Mouse (Mus musculus) urinary bladder, adult 18-20 months (tissue): ENCODE measurements around the gene Tnc.
"Not testable (repeated sequence)": the region's sequence is repeated elsewhere in the genome, so short reads cannot be mapped to it uniquely, and the experiment has no call there.

Source experiments
- DNase-seq, 2 experiments: peaks; one replicate each; pipeline ENCODE4 v3.0.0; 2022; ENCODE audit warnings: low spot score in 2 of 2, mixed read lengths in 2 of 2

Gene Tnc

DNA sequence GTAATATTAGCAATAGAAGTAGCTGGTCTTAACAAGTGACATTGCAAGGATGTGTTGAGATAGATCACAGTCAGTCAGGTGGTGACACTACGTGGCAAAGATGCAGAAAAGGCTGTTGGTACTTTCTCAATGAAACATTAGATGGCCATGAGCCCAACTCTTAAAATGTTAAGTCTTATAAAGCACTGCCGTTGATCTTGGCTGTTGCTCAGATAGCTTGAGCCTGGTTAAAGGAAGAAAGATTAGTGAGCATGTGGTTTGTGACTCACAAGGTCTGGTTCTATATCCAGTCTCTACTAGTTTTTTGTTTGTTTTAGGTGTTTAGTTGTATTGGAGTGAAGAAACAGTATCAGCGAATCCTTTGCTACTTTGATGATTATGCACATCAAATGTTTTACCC lies 76.9 kb downstream of the Tnc start:
- no peak for DNase-seq

DNA sequence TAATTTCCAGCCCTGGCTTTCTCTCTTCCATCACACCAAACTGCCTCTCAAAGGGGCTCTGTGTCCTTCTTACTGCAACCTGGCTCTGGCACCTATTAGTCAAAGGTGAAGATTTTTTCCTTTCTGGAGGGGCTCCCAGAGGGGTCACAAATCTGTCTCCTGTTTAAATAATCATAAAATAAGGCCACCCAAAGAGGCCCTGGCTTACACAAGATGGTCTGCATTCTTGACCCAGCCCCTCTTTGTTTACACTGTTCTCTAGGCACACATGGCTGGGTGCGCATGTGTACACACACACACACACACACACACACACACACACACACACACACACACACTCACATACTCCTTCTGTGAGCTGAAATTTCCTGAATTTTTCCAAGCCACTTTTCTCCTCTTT lies 83.4 kb downstream of the Tnc start:
- DNase-seq: no peak

DNA sequence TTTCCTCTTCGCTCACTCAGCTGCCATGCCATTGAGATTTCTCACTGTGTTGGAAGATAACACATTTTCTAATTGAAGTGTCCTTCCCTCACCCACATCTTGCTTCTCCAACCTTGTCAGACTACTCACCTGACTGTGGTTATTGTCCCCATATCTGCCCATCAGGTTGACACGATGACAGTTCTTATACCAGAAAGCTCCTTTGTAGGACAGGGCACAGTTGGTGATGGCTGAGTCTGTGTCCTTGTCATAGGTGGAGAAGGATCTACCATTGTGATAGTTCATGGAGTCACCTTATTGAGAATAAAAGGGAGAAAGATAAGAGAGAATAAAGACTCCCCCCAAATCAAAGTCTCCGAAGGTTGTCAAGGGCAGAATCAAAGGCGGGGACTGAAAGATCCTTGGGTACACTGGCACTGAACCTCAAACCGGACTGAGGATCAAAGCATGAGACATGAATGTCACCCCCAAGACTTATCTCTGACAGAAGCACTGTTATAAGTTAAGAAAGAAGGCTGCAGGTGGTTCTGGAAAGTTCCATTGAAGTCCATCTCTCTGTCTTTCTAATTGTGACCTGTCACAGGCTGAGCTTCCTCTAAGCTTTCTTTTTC lies 84.9 kb downstream of the Tnc start:
- DNase-seq: no peak

DNA sequence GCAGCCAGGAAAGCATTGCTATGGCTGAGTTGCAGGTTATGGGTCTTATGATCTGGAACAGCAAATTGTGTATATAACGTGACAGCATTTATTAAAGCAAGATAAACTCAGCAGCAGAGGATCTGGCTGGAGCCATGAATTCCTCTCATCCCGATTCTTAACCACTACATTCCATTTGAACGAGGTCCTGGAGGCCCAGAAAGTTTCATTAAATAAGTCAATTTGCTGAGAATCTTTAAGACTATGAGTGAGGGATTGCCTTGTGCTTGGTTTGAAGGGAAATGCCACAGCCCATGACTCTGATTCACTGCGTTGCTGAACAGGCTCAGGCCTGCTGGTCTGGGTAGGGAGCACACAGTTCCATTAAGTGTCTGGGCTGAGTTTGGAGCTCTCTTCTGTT lies 88.2 kb downstream of the Tnc start:
- DNase-seq: peak in 1 of 2 experiments; percentile 5

DNA sequence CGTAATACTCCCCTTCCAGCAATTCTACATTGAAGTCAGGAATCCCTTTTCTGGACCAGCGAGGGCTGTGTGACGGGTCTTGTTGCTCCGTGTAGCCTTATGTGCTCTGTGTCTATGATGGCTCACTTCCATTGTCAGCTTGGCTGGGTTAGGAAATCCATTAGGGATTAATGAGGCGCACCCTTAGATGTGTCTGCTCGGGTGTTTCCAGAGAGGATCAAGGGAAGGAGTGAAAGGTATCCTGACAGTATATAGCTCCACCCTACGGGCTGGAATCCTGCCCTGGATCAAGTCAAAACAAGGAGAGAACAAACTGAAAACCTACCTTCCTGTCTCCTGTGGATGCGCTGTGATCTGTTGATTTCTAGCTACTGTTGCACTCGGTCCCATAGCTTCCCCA lies 96.8 kb downstream of the Tnc start:
- no peak for DNase-seq

DNA sequence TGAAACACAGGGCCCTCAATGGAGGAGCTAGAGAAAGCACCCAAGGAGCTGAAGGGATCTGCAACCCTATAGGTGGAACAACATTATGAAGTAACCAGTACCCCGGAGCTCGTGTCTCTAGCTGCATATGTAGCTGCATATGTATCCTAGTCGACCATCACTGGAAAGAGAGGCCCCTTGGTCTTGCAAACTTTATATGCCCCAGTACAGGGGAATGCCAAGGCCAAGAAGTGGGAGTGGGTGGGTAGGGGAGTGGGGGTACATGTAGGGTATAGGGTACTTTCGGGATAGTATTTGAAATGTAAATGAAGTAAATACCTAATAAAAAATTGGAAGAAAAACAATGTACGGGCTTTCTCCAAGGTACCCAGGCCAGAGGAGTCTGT lies 98.1 kb downstream of the Tnc start:
- DNase-seq: not testable (repeated sequence)

DNA sequence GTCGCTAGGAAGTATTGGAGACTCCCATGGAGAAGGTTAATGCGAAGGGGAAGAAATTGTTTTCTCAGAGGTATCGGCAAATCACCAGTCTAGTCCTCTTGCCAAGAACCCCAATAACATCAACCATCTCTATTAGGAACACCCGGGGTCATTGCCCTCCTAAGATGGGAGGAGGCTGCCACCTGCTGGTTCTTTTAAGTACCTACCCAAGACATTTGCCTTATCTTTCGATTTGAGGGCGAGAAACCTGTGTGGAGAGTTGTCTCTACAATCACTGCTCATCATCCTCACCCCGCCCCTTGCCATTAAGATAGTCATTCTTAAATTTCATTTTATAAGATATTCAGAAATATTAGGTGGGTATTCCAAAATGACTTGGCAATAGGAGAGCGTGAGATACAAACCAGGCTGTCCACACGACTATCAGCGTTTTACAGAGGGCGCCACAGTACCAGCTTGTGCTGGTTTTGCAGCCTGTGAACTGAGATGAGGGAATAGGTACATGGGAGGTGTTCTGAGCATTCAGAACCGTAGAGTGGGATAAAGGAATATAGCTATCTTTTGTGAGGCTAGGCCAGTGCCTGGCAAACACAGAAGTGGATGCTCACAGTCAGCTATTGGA lies 98.6 kb downstream of the Tnc start:
- peak; percentile 34 to 42 for DNase-seq

DNA sequence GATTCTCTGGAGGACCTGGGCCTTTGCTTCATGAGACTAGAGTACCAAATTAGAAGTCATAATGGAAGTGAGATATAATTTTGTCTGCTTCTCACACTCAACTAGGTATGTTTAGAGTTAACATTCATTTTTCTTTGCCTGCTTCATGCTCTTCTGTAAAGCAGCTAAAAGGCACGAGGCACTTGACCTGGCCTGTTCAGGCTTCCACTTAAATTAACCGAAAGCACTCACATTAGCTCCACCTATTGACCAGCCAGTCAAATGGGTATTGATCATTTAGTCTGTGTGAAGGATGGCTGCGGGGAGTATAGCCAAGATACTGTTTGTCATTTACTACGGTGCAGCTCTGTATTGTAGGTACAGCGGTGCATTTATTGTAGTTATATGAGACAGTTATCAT lies 103.0 kb downstream of the Tnc start:
- DNase-seq: no peak

DNA sequence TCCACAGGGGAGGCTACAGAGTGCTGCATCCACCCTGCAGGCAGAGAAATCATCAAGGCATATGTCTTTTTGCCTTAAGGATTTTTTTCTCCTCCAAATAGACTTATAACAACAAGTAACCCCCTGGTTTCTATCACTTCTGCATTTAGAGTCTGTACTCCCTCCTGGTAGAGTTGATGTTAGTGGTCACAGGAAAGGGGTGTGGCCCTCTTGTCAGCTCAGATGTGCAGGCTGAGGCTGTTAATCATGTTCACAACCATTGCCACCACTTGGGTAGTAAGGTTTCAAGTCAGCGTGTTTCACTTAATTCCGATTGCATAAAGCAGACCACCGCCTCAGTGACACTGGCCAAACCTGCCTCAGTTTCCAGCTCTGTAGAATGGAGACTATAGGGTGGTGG lies 103.9 kb downstream of the Tnc start:
- no peak for DNase-seq

DNA sequence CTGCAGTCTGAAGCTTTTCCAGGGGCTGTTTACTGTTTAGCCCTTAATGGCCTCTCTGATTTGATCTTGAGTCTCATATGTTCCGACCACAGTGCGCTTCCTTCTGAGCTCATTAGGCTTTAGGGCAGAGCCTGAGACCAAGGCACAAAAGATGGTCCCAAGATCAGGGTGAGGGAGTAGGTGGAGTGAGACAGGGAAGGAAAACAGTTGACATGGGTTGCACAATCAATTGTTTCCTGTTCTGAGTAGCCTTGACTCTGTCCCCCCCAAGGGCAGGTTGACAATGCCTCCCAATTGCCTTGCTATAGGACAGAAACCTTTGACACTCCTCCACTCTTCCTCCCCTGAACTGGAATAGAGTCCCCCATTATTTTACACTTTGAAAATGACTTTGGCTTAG lies 105.4 kb downstream of the Tnc start:
- no peak for DNase-seq

DNA sequence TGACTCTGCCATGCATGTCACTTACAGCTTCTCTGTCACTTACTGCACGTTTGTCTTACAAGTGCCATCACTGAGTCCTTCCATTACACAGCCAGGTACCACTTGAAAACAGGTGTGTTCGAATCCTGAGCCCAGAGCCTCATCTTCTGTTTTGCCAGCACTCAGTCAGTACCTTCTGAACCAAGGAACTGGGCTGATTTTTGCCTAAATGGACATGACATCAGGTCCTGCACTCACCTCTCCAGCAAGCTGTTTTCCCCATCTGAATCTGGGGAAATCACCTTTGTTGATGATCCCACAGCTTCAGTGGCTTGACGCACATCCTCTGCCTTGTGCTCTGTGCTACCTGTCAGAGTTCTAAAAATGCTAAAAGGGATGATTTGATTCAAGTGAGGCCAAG lies 107.4 kb downstream of the Tnc start:
- DNase-seq: no peak

DNA sequence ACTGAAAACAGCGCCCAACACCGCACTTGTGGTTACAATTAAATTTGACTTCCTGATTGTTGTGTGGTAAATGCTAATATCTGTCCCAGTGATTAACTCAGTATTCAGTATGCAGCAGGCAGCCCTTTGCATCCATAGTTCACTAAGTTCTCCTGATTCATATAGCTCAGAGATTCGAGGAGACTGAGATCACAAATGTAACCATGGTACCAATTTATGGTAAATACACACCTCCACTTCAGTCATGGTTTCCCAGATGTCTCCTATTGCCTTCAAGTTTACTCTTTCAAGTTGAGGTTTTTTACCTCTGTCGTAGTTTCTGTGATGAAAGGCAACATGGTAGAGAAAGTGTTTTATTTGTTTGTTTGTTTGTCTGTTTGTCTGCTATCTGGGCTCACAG lies 110.9 kb downstream of the Tnc start:
- DNase-seq: no peak

DNA sequence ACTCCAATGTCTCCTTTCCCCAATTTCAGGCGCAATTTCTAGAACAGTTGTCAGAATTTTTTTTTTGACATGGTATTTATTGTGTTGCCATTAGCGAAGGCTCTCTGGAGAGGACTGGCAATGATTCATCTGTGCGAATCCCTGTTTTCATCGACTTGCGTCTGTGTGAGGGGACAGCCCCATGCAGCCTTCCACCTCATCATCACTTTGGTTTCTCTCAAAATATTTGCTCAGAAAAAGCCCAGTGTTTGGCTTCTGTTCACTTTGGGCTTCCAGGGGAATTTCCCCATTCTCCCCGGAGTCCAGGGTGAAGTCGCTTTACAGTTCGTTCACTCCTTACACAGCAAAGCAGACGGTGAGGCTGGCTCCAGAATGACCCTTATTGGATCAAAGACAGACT lies 111.5 kb downstream of the Tnc start:
- no peak for DNase-seq

DNA sequence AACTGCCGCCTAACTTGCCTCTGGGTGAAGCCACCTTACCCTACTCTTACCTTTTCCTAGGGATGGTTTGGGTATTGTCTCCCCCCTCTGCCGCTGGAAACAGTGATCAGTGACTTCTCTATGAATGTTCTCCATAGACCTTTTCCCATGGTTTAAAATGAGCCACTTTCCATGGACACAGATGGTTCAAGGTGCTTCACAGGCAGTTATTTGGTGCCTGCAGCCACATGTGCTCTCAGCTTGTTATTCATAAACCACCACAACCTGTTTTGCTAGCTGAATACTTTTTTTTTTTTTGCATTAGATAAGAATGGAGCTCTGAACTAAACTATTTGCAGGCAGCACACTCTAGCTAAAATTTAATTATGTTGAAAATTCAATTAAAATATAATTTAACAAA lies 116.0 kb downstream of the Tnc start:
- no peak for DNase-seq

DNA sequence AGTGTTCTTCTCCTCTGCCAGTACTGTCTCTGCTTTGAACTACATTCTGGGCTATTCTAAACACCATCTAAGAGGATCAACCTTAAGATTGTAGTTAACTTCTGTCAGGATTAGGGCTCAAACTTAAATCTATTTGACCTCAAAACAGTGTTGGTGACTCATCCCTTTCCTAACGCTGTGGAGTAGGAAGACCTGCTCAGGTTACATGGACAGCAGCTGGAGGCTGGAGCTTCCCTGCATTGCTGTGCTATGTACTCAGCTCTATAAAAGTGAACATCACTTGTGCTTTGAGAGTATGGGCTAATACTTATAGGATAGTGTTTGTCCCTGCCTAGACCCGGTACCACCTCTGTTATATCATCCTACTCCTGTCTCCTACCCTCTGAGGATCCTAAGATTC lies 117.3 kb downstream of the Tnc start:
- DNase-seq: no peak

DNA sequence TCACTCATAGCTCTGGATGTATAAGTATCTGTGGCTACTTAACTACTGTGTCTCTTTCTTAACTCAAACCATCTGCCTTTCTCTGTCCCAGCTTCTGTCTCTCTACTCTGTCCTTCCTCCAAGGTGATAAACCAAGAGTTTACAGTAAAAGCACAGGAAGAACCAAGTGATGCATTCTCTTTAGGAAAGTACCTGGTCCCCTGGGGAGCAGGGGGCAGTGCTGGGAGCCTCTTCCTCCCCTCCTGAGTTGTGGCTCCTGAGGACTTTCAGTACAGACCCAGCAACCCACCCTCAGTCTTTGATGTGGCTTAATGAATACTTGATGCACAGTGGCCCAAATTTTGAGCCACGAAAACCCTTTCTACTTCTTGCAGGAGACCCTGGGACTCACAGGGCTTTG lies 118.6 kb downstream of the Tnc start:
- no peak for DNase-seq

DNA sequence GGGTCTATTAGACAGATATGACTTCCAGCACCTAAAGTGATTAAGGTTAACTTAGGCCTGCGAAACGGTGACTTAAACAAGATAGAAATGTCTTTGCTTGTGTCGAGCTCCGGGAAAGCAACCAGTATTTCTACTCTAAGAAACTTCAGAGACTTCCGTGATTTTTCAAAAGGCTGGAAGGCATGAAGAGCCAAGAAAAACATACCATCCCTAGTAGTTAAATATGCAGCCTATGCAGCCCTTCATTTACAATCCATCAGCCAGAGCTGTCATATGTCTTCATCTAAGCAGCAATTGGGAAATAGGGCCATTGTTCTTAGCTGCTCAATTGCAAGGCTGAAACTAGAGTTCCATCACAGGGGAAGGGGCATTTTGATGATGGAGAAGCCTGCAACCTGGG lies 129.6 kb downstream of the Tnc start:
- DNase-seq: no peak

DNA sequence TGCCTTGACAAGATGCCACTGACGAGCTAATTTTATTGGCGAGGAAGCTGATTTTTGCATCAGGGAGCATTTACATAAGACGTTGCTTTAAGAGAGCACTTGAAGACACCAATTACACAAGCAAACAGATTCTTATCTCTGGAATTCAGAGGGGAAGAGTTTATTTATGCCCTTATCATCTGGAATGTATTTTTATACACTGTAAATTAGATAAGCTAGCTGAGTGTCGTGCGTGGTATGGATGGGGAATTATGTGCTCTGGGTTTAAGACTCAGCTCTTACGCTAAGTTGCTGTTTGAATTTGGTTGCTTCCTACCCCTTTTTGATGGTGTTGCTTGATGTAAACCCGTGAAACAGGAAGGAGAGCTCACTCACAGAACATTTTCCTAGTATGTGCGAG lies 130.1 kb downstream of the Tnc start:
- DNase-seq: no peak

DNA sequence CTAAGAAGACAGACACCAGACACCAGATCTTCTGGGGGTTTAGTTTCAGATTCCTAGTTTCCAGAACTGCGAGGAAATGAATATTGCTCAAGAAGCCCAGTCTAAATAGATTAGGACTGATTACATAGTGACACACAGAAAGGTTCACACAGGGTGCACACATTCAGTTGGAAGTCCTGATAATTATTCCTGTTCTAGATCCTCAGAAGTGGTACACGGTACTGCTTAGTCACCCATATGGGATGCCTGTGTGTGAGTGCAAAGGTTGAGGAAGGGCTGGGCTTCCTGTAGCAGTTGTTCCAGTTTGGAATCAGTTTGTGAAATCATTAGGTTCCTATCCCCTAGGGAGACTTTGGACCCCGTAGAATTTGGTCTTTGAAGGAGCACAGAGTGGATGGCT lies 130.5 kb downstream of the Tnc start:
- DNase-seq: no peak
